Mouse (Mus musculus) urinary bladder, postnatal 36 days (tissue): ENCODE results near the gene Fhad1.

ENCODE experiments used
- DNase-seq, 2 experiments: peaks; one replicate each; pipeline ENCODE4 v3.0.0; 2022; ENCODE audit warnings: low spot score in 2 of 2, mixed read lengths in 1 of 2

The Fhad1 gene

GRCm38 (mm10) chr4:141932785-141933574 is 81.9 kb downstream of the Fhad1 start:
- no peak for DNase-seq

GRCm38 (mm10) chr4:141931526-141931925 is 83.4 kb downstream of the Fhad1 start:
- DNase-seq, result no peak

- no peak for DNase-seq
Measured at GRCm38 (mm10) chr4:141930001-141930400, 84.9 kb downstream of the Fhad1 start.

- DNase-seq, result peak; percentile 20 to 41
Measured at GRCm38 (mm10) chr4:141928881-141929281, 86.0 kb downstream of the Fhad1 start.

- no peak for DNase-seq
Measured at GRCm38 (mm10) chr4:141925781-141926345, 89.0 kb downstream of the Fhad1 start.

- DNase-seq, result no peak
Measured at GRCm38 (mm10) chr4:141923961-141924360, 90.9 kb downstream of the Fhad1 start.

- DNase-seq, result no peak
Measured at GRCm38 (mm10) chr4:141920391-141920790, 94.5 kb downstream of the Fhad1 start.

- DNase-seq, result no peak
Measured at GRCm38 (mm10) chr4:141917735-141918419, 97.0 kb downstream of the Fhad1 start.

- no peak for DNase-seq
Measured at GRCm38 (mm10) chr4:141914040-141914439, 100.8 kb downstream of the Fhad1 start.

GRCm38 (mm10) chr4:141913201-141913993 is 101.5 kb downstream of the Fhad1 start:
- DNase-seq, result no peak

GRCm38 (mm10) chr4:141904710-141905109 is 110.2 kb downstream of the Fhad1 start:
- no peak for DNase-seq

- no peak for DNase-seq
Measured at GRCm38 (mm10) chr4:141902479-141902858, 112.4 kb downstream of the Fhad1 start.

GRCm38 (mm10) chr4:141901711-141902478 is 113.0 kb downstream of the Fhad1 start:
- DNase-seq, result no peak

GRCm38 (mm10) chr4:141900421-141900820 is 114.5 kb downstream of the Fhad1 start:
- DNase-seq, result no peak

GRCm38 (mm10) chr4:141899936-141900335 is 114.9 kb downstream of the Fhad1 start:
- DNase-seq, result no peak

GRCm38 (mm10) chr4:141898905-141899304 is 116.0 kb downstream of the Fhad1 start:
- DNase-seq, result no peak

GRCm38 (mm10) chr4:141897838-141898237 is 117.0 kb downstream of the Fhad1 start:
- DNase-seq, result no peak

GRCm38 (mm10) chr4:141897225-141897624 is 117.7 kb downstream of the Fhad1 start:
- DNase-seq, result no peak

- DNase-seq, result no peak
Measured at GRCm38 (mm10) chr4:141895772-141896171, 119.1 kb downstream of the Fhad1 start.

- no peak for DNase-seq
Measured at GRCm38 (mm10) chr4:141893157-141893784, 121.6 kb downstream of the Fhad1 start.
